Mouse (Mus musculus) adrenal gland, adult (tissue): ENCODE measurements around the gene Rhox2a.
"Not testable (repeated sequence)": the region's sequence is repeated elsewhere in the genome, so short reads cannot be mapped to it uniquely, and the experiment has no call there.

Experiments used
- DNase-seq, 2 experiments: peaks; one replicate each; pipeline ENCODE4 v3.0.0; 2022 to 2023; ENCODE audit warnings: low spot score in 1 of 2; ENCODE audit not compliant: inconsistent age in 2 of 2

The Rhox2a gene

DNA sequence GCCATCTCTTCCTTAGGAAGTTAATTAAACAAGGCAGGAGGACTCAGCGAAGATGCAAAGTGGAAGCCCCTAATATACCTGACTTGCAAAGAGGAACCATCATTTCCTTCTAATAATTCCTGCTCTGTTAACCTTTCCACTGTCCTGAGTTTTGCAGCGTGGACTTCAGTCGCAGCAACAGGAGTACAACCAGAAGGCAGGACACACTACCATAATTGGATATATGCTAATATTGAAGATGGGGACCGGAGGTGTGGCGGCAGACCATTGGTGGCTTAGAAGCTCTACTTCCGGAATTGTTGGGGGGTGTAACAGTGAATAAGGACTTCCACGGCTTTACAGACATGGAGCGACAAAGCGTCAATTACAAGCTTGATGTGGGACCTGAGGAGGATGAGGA lies at the start of gene Rhox2a:
Gene Rhox2a, plus strand, starts transcription at position 301 of the 400 bp plus-strand sequence.
- DNase-seq, result not testable (repeated sequence)

DNA sequence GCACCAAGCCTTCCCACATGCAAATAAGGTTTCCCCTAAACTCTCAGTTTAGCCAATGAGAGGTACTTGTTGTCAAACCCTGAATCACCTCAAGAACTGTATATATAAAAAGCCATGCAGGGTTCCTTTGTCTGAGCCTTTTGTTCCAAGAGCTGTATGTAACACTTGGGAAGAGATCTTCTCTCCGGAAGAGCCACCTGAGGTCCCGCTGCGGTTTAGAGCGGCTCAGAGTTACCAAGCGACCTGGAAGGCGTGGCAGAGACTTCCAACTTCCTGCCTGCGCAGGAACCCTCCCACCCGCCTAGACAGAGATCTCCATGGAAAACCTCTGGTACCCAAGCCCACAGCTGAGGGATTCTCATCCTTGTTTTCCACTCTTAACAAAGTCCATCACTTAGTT lies 46.1 kb upstream of the Rhox2a start:
- DNase-seq, result no peak

DNA sequence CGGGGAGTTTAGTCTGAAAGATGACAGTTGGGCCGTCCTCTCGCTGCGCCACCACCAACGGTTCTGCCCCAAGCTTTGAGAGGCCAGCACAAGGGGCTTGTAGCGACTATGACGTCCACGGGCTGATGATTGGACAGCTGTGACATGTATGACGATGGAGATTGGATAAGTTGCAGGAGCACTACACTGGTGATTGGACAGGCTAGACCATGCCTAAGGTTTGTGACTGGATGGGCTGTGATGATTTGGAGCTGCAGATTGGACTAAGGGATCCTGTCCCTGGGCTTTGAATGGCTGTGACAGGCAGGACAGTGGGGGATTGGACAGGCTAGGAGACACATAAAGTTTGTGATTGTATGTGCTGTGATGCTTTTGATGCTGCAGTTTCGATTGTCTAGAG lies 33.8 kb upstream of the Rhox2a start, which contains the start of gene Gm9:
Gene Gm9, minus strand, starts transcription at position 101 of the 400 bp plus-strand sequence.
- no peak for DNase-seq

DNA sequence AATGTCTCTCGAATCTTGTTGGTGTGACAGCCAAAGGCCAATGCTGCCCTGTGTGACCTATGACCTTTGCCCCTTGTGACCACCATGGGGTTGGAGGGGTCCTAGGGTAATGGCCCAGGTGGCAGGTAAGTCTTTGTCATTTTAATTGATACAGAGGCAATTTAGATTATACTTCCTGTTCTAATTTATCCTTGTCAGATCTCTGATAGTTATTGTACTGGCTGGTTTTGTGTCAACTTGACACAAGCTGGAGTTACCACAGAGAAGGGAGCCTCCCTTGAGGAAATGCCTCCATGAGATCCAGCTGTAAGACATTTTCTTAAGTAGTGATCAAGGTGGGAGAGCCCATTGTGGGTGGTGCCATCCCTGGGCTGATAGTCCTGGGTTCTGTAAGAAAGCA lies 22.6 kb upstream of the Rhox2a start, which contains the start of gene Rhox1:
Gene Rhox1, minus strand, starts transcription at position 101 of the 400 bp plus-strand sequence.
- DNase-seq, result not testable (repeated sequence)

DNA sequence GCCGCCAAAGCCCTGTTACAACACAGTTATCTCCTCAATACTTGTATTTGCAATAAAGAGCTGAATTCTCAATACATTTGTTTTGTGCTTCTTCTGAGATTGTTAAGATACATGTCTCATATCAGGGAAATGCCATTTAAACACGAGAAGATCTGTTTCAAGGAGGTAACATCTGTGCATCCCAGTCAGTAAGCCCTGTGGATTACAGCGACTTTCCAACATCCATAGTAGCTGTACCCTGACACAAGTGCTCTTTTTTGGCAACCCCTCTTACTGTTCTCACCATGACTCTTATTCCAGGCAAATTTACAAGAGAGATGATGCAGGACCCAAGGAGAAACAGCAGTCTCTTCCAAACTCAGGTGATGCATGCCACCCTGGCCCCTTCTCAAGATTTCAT lies 4.8 kb downstream of the Rhox2a start, which contains the start of gene Rhox3a:
Gene Rhox3a, plus strand, starts transcription at position 301 of the 400 bp plus-strand sequence.
- not testable (repeated sequence) for DNase-seq

DNA sequence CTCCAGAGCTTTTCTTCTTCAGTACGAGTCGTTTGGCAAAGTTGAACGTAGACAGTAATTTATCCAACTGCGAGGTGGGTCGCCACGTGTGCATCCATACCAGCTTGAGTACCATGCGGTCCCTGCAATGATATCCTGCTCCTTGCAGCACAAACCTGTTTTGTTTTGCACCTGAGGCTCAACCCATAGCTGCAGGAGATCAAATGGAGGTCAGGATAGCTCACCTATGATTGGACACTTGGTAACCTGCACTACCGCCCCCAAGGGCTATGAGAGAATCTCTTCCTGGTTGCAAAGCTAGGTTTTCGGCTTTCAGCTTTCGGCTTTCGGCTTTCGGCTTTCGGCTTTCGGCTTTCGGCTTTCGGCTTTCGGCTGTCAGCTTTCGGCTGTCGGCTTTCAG lies 20.3 kb downstream of the Rhox2a start, which contains the start of gene Rhox4a:
Gene Rhox4a, plus strand, starts transcription at position 301 of the 400 bp plus-strand sequence.
- DNase-seq, result not testable (repeated sequence)
